Mouse (Mus musculus): ENCODE measurements at regions not wholly inside any gene's neighbourhood (a gene's known extent, or its start where the extent isn't known, plus 50 kb on each side); places are given as distances from the start of the nearest gene placed in this dataset.

GRCm38 (mm10) chr9:91587861-91588260, 222.3 kb upstream of the Zic1 start:
- DNase-seq (ENCODE audit: low spot score in 2 of 2) = no peak
- intact Hi-C loops (cut with DNase I) = no loop called here

- intact Hi-C loops (cut with DNase I) = no loop called here
Measured at GRCm38 (mm10) chr9:91587271-91587670, 221.7 kb upstream of the Zic1 start.

GRCm38 (mm10) chr9:91586635-91587034, 221.0 kb upstream of the Zic1 start:
- no peak for DNase-seq (ENCODE audit: low spot score in 2 of 2)
- intact Hi-C loops (cut with DNase I) = no loop called here

More at GRCm38 (mm10) chr9:91587271-91587670, 221.7 kb upstream of the Zic1 start:
- no peak for DNase-seq (ENCODE audit: low spot score in 2 of 2)

GRCm38 (mm10) chr9:91574156-91574555, 208.5 kb upstream of the Zic1 start:
- intact Hi-C loops (cut with DNase I) = no loop called here
- DNase-seq (ENCODE audit: low spot score in 2 of 2) = no peak

GRCm38 (mm10) chr9:91566006-91566641, 200.5 kb upstream of the Zic1 start:
- intact Hi-C loops (cut with DNase I) = no loop called here
- DNase-seq (ENCODE audit: low spot score in 2 of 2) = no peak

- DNase-seq (ENCODE audit: low spot score in 2 of 2) = no peak
- intact Hi-C loops (cut with DNase I) = no loop called here
Measured at GRCm38 (mm10) chr9:91561331-91561730, 195.7 kb upstream of the Zic1 start.

- no peak for DNase-seq (ENCODE audit: low spot score in 2 of 2)
- intact Hi-C loops (cut with DNase I) = no loop called here
Measured at GRCm38 (mm10) chr9:91559794-91560193, 194.2 kb upstream of the Zic1 start.

GRCm38 (mm10) chr9:91547051-91547450, 181.4 kb upstream of the Zic1 start:
- no peak for DNase-seq (ENCODE audit: low spot score in 2 of 2)
- intact Hi-C loops (cut with DNase I) = no loop called here

- no peak for DNase-seq (ENCODE audit: low spot score in 2 of 2)
- intact Hi-C loops (cut with DNase I) = no loop called here
Measured at GRCm38 (mm10) chr9:91545402-91545801, 179.8 kb upstream of the Zic1 start.

GRCm38 (mm10) chr9:91528838-91529475, 163.3 kb upstream of the Zic1 start:
- intact Hi-C loops (cut with DNase I) = no loop called here

GRCm38 (mm10) chr9:91528388-91528787, 162.8 kb upstream of the Zic1 start:
- no peak for DNase-seq (ENCODE audit: low spot score in 2 of 2)
- intact Hi-C loops (cut with DNase I) = no loop called here

More at GRCm38 (mm10) chr9:91528838-91529475, 163.3 kb upstream of the Zic1 start:
- no peak for DNase-seq (ENCODE audit: low spot score in 2 of 2)

- intact Hi-C loops (cut with DNase I) = no loop called here
- DNase-seq (ENCODE audit: low spot score in 2 of 2) = no peak
Measured at GRCm38 (mm10) chr9:91520521-91520920, 154.9 kb upstream of the Zic1 start.

- intact Hi-C loops (cut with DNase I) = no loop called here
Measured at GRCm38 (mm10) chr9:91509672-91510071, 144.1 kb upstream of the Zic1 start.

GRCm38 (mm10) chr9:91503657-91504329, 138.2 kb upstream of the Zic1 start:
- DNase-seq (ENCODE audit: low spot score in 2 of 2) = no peak
- intact Hi-C loops (cut with DNase I) = no loop called here

More at GRCm38 (mm10) chr9:91509672-91510071, 144.1 kb upstream of the Zic1 start:
- no peak for DNase-seq (ENCODE audit: low spot score in 2 of 2)

GRCm38 (mm10) chr9:91476596-91476995, 111.0 kb upstream of the Zic1 start:
- DNase-seq (ENCODE audit: low spot score in 2 of 2) = no peak
- intact Hi-C loops (cut with DNase I) = no loop called here

- no peak for DNase-seq (ENCODE audit: low spot score in 2 of 2)
- intact Hi-C loops (cut with DNase I) = no loop called here
Measured at GRCm38 (mm10) chr9:91462713-91463425, 97.3 kb upstream of the Zic1 start.

- DNase-seq (ENCODE audit: low spot score in 2 of 2) = no peak
- intact Hi-C loops (cut with DNase I) = no loop called here
Measured at GRCm38 (mm10) chr9:91459921-91460320, 94.3 kb upstream of the Zic1 start.

GRCm38 (mm10) chr9:91456843-91457242, 91.2 kb upstream of the Zic1 start:
- DNase-seq (ENCODE audit: low spot score in 2 of 2) = no peak
- intact Hi-C loops (cut with DNase I) = no loop called here

- intact Hi-C loops (cut with DNase I) = no loop called here
- no peak for DNase-seq (ENCODE audit: low spot score in 2 of 2)
Measured at GRCm38 (mm10) chr9:91456253-91456823, 90.7 kb upstream of the Zic1 start.

- intact Hi-C loops (cut with DNase I) = no loop called here
- no peak for DNase-seq (ENCODE audit: low spot score in 2 of 2)
Measured at GRCm38 (mm10) chr9:91439106-91439505, 73.5 kb upstream of the Zic1 start.

Data from left cerebral cortex, postnatal 36 days (tissue).